Mouse (Mus musculus) embryo, embryonic 11.5 days (tissue): ENCODE measurements at regions not wholly inside any gene's neighbourhood (a gene's known extent, or its start where the extent isn't known, plus 50 kb on each side); places are given as distances from the start of the nearest gene placed in this dataset.
A peak's percentile ranks its signal among the peaks of the same experiment; 100 is the strongest.
"Not testable (repeated sequence)": the region's sequence is repeated elsewhere in the genome, so short reads cannot be mapped to it uniquely, and the experiment has no call there.

Source experiments
- DNase-seq: peaks from one replicate; pipeline ENCODE4 v3.0.0-alpha.2; 2012; ENCODE audit warnings: low read depth, low spot score

DNA sequence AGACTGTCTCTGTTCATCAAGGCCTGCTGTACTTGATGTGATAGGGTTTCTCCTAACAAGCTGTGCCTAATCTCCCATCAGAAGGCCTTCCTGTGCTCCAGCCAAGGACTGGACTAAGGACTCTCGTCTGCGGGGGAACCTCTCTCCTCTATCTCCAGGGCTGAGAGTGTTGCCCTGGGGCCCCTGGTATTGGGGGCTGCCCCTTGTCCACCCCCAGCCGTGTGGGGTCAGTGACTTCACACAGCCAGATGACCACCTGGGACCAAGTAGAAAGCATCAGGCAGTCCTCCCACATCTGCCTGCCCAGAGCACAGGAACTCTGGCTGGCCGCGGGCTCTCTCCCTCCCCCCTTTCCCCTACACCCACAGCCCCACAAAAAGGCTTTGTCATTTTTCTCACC, 651.5 kb upstream of the Kif2b start:
- no peak for DNase-seq

DNA sequence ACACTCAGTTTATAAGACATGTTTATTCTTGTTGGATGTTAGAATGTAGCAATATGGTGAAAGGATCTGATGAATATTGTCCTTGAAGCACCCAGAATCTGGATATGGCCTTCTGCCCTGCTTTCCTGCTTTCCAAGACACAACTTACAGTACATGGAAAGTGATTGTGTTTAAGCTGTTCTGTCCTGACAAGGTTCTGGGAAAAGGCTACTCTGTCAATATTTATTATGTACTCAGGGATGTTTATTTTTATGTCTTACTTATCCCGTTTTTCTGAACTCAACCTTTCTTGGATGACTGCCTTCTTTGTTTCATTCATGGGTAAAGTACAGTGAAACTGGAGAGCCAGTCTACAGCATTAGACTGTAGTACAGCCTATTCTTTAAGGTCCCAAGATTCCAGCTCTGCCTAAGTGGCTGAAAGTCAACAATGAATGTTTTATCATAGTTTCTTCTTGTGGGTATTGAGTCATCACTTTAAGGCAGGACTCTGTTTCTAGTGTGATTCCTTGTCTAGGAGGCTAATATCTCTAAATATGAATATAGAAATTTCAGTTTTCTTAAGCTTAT, 631.7 kb upstream of the Kif2b start:
- DNase-seq = no peak

DNA sequence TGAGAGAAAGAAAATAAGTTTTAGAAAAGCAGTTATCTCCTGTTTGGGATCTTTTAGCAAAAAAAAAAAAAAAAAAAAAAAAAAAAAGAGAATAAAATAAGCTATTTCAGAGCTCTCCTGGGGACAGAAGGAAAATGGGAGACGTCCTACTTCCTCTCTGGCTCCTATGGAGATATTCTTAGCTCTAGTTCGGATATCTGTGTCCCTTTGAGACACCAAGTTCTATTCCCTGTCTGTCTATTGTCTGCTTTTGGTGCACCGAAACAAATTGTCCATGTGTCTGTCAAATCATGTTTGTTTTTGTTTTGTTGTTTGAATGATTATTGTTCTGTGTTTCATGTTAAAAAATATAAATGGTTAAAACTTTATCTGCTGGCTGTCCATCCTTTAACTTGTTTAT, 601.0 kb upstream of the Kif2b start:
- not testable (repeated sequence) for DNase-seq

DNA sequence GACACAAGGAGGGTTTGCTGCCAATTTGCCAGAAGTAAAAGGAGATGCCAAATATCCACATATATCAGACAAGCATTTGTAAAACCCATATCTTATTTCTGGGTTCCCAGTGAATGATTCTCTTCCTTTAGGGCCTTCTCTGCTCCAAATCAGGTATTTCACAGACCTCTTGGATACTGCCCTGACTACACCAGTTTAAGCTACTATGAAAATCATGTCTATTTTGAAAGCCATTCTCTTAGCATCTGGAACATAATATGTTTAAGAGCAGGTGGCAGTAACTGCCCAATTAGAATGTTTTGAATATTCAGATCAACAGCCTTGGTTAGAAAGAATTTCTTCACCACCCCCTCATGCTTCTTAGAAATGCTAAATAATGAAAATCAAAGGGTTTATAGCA, 575.8 kb upstream of the Kif2b start:
- DNase-seq = no peak

DNA sequence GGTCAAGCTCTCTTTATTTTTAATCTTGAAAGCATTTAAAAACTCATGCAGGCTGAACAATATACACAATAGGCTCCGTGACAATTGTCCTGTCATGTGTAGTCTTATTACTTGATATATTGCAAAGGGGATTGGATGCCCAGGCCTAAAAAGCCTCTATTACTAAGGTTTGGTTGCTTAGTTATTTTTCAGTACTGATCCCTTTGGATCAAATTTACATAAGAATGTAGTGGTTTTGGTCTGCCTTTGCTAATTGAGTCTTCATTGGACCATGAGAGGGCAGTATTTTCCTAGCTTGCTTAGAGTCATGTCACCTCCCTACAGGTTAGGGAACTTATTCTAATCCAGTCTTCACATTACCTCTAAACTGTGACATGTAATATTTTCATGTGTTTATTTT, 558.3 kb upstream of the Kif2b start:
- no peak for DNase-seq

DNA sequence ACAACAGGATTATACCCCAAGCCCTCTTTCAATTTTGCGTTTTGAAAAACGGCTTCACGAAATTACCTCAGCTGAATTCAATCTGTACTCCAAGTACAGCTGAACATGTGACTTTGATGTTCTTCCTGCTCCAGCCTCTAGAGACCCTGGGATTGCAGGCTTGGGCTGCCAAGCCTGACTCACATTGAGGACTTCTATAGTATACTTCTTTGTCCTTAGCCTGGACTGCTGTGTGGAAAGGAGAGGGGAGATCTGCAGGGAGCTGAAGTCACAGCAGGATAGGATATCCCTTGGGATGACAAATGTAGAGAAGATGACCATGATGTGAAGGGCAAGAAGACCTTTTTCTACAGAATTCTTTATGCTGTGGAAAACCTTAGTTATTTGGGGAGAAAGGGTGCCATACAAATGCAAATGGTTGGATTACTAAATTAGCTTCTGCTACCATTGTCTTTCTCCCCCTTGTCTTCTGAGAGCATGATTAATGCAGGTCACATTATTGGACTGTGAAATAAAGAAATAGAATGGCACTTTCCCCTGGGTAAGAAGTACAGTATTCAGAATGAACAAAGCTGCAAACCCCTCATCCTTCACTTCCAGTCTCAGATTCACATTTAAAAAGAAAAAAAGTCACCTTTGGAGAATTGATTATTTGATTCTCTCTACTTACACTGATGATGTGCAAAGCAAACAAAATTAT, 557.7 kb upstream of the Kif2b start:
- peak; percentile 9 for DNase-seq

DNA sequence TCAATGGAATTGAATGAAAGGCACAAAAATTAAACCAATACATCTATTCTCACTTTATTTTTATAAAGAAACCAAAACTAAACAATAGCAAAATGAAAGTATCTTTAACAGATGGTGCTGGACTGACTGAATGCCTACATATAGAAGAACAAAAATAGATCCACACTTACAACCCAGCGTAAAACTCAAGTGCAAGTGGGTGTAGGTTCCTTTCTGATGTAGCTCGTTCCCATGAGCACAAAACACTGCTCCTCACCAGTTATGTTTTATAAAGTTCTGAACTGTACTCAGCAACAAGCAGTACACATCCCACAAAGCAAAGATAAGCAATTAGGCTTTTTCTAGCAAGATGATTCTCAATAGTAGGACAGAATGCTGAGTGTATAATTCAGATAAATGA, 507.4 kb upstream of the Kif2b start:
- no peak for DNase-seq

DNA sequence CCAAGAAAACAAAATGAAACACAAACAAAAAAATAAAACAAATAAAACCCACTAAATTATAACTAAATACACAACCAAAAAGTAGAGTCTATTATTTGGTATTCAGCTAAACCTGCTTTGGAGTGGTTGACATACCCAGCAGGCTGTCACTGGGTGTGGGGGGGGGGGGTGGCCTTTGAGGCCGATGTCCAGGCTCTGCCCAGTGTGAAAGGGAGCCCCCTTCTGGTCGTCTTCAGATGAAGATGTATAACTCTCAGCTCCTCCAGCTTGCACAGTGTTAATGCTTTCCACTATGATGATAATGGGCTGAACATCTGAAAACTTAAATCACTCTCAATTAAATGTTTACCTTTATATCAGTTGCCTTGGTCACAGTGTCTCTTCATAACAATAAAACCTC, 464.3 kb upstream of the Kif2b start:
- peak; percentile 9 for DNase-seq

DNA sequence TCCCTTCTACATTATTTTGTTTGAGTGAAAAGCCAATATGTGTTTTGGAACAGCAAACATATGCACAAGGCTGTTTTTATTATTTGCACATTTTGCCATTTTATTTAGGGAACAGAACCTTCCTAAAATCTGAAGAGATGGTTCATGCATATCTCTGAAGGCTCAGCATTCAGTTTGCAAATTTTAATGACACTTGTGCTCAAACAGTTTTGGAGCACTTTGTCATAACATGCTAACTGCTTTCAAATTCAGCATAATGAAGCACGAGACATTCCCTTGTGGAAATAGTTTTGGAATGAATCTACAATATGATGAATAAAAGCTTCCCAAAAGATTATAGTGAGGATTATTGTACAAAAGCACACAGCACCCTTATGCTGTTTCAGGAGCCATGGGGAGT, 462.8 kb upstream of the Kif2b start:
- no peak for DNase-seq

DNA sequence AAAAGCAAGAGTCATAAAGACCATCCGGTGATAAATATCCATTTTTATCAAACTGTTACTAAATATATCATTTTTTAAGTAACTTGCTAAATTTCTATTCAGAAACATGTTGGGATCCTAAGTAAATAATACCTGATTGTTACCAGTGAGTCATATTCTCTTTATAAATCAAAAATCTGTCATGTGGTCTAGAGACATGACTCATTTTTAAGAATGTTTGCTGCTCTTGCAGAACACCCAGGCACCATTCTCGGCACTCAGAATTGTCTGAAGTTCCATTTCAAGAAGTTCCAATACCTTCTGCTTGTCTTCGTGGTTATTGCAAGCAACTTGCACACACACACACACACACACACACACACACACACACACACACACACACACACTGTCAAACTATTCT, 441.1 kb upstream of the Kif2b start:
- DNase-seq = no peak

DNA sequence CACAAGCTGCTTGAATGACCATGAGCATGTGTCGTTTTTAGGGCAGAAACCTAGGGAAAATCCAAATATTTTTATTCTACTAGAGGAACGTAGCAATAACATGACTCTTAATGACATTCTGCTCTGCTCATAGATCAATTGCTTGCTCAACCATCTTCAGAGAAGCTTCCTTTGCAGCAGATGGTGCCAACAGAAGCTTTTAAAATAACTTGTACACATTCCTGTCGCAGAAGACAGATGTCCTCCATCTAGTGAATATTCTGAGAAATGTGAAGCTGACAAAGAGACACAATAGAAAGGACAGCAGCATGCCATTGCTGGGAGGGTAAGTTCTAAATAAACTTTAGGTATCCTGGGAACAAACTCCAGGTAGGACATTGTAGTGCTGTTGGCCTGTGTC, 433.9 kb upstream of the Kif2b start:
- DNase-seq = no peak

DNA sequence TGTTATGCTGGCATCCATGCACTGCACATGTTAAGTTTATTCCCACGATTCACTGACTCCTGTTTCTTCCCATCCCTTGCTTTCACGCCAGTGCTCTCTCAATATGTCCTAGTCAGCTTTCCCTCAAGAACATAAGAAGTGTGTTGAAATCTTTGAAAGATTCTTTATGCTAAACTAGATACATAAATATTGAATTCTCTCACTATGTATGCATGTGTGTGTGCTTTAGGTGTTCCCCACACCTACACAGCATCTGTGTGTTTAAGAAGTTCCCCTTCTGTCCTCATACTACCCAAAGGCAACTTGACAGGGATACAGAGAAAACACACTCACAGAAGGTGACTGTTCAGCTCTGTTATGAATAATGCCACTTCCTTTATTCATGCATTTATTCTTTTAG, 418.2 kb upstream of the Kif2b start:
- no peak for DNase-seq

DNA sequence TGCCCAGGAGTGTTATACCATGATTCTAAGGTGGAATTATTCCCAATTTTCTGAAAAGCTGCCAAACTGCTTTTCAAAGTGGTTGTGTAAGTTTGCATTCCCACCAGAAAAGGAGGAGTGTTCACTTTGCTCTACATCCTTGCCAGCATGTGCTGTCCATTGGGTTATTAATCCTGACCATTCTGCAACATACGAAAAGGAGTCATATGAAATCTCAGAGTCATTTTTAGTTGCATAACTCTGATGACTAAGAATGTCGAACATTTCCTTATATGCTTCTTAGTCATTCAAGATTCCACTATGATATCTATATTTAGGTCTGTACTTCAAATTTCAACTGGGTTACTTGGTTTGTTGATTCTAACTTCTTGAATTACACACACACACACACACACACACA, 392.2 kb upstream of the Kif2b start:
- no peak for DNase-seq

DNA sequence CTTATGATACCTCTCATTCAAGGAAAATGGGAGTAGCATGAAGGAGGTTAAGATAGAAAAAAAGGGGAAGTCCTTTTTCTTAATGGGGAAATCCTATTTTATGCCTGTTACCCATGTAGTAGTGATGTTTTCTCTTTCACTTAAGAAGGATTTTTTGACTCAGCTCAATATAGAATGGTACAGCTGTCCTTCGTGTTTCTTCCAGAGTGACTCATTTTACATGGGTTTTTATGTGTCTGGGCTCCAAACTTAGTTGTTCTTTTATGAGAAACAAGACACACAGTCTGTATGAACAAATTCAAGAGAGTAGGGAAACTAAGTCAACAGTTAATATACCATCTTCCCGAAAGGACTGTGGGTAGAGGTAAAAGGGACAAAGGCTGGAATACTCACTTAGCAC, 367.0 kb upstream of the Kif2b start:
- DNase-seq = no peak
